Mouse (Mus musculus): ENCODE measurements around the gene 4930404N11Rik.
A peak's percentile ranks its signal among the peaks of the same experiment; 100 is the strongest.

Gene 4930404N11Rik

GRCm38 (mm10) chr10:81328386-81328785 lies 37.2 kb downstream of the 4930404N11Rik start, which contains the start of gene Tbxa2r:
Gene Tbxa2r, plus strand, starts transcription at chr10:81328731.
- no peak for DNase-seq (ENCODE audit: low read depth)

DNA sequence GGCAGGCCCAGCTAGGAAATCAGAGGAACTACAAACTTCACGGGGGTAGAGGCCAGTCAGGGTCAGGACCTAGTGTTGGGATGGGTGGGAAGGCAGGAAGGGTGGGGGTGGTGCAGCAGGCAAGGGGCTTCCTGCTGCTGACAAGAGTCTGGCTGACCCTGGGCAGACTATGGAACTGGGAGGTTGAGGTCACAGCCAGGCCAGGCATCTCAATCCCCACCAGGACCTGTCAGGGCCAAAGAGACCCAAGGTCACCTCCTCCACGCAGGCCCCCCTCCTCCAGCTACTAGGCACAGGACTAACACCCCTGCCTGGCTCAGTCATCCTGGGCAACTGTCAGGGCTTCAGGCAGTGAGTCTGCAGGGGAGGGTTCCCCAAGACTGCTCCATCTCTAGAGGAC lies 37.7 kb downstream of the 4930404N11Rik start:
- DNase-seq (ENCODE audit: low read depth), result no peak

- no peak for DNase-seq (ENCODE audit: low read depth)
Measured at GRCm38 (mm10) chr10:81326858-81327257, 38.8 kb downstream of the 4930404N11Rik start.

GRCm38 (mm10) chr10:81325781-81326180 lies 39.8 kb downstream of the 4930404N11Rik start:
- DNase-seq (ENCODE audit: low read depth), result no peak

DNA sequence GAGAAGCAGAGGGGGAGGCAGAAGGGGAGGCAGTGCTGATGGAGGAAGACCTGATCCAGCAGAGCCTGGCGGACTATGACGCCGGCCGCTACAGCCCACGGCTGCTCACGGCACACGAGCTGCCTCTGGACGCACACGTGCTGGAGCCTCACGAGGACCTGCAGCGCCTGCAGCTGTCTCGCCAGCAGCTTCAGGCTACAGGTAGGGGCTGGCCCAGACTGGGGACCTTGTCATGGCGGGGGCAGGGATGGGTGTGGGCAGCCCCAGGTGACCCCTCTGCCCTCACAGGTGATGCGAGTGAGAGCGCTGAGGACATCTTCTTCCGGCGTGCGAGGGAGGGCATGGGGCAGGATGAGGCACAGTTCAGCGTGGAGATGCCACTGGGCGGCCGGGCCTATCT lies 40.4 kb downstream of the 4930404N11Rik start:
- no peak for DNase-seq (ENCODE audit: low read depth)

GRCm38 (mm10) chr10:81323791-81324530 lies 41.7 kb downstream of the 4930404N11Rik start:
- DNase-seq (ENCODE audit: low read depth), result no peak

DNA sequence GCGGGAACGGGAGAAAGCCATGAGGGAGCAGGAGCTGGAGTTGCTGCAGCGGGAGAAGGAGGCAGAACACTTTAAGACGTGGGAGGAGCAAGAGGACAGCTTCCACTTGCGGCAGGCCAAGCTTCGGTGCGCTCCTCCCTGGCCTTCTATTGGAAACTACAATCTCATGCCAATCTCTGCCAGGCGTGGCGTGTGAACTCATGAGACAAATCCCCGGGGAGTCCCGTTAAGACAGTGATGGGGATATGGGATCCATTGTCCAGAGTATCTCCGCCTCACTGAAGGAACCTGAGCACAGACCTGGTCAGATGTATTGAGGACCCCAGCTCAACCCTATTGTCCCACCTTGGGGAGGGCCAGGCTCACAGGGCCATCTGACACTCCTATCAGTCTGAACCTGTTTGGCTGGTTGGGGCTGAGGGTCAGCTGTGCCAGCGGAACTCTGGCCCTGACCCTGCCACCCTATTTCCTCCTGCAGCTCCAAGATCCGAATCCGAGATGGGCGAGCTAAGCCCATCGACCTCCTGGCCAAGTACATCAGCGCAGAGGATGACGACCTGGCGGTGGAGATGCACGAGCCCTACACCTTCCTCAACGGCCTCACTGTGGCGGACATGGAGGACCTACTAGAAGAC lies 42.4 kb downstream of the 4930404N11Rik start:
- no peak for DNase-seq (ENCODE audit: low read depth)

GRCm38 (mm10) chr10:81322444-81322843 lies 43.2 kb downstream of the 4930404N11Rik start:
- no peak for DNase-seq (ENCODE audit: low read depth)

DNA sequence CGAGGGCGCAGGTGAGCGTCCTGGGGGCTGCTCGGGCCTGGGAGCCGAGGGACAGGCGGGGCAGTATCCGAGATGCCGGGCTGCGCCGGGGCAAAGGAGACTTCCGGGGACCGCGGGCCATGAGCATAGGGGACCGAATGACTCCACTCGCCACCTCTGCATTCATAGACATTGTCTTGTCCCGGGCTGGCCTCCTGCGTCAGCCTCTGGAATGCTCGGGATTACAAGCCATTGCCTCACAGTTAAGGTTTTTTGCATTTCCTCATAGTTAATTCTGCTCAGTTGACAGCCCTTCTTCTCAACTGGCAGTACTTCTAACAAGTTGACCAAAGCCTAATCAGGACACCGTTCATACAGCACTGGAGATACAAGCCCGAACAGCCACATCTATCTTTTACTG lies 44.2 kb downstream of the 4930404N11Rik start:
- peak; percentile 50 for DNase-seq (ENCODE audit: low read depth)

- peak; percentile 100 for DNase-seq (ENCODE audit: low read depth)
Measured at GRCm38 (mm10) chr10:81320550-81321347, 44.9 kb downstream of the 4930404N11Rik start, which contains the start of gene Cactin. Gene Cactin, plus strand, starts transcription at chr10:81321103.

DNA sequence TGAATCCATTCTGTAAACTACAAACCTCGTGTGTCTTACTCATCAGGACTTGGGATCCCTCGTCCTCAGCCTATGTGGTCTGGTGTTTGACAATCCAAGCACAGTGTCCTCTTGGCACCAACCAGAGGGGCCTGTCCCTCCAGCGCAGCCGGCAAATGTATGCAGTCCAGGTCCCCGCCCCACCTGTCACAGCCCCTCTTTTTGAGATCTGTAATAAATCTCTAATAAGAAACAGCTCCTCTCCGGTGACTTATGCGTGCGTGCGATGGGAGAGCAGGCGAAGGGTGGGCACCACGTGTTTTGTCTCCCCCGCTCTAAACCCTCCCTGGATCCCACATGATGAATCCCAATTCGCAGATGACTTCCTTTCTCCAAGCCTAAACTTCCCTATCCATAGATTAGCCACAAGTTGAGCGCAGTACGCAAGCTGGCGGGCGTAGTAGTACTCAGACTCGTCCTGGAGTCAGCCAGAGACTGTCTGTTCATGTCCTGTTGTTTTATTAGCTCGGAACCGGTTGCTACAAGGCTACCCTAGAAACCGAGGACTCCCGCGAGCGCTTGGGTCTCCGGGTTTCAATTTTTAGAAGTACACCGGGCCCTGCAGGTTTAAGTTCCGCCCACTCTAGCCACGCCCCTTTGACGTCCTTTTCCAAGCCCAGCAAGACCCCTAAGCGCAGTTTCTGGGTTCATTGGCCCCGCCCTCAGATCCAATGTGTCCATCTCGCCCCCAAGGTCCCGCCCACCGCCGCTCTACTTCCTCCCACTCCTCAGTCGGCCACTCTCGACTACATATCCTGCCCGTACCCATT lies 45.7 kb downstream of the 4930404N11Rik start:
- DNase-seq (ENCODE audit: low read depth), result peak; percentile 100

DNA sequence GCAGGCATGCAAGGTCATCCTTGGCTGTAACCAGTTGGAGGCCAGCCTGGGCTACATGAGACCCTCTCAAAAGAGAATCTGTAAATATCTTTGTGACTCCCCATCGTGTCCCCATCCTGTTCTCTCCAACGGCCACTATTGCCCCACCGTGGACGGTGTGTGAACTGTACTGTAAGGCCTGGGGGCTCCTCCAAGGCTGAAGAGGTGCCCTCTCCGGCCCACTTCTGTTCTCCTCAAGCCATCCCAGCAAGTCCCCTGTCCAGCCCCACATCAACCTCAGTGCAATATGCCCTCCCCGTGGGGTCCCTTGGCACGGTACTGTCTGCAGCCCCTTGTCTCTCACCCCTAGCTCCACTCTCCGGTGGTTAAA lies 46.3 kb downstream of the 4930404N11Rik start:
- peak; percentile 60 for DNase-seq (ENCODE audit: low read depth)

DNA sequence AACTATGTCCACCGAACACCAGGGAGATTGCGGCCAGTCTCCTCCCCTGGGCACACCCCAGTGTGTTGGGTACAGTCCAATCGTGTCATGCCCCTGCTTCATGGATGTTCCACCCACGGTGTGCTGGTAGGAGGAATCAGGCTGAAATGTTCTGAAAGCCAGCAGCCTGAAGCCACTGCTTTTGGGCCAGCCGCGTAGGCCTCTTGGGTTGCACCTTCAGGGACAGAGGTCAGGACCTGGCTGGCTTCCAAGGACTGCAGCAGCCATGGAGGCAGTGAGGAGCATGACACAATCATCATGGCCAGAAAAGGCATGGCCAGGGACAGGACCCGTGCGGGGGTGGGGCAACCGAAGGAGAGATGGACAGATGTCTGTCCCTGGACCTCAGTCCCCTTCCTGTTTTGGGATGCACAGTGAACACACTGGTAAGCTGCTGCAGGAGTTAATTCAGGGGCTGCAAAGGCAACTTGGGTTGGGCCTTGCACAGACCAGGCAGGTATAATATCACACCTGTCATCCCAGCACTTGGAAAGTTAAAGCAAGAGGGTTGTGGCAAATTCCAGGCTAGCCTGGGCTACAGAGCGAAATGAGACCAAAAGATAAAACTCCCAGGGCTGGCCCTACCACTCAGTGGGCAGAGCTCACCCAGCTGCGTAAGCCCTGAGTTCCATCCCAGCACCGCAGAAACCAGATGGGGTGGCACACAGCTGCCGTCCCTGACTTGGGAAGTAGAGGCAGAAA lies 46.9 kb downstream of the 4930404N11Rik start:
- peak; percentile 68 for DNase-seq (ENCODE audit: low read depth)

DNA sequence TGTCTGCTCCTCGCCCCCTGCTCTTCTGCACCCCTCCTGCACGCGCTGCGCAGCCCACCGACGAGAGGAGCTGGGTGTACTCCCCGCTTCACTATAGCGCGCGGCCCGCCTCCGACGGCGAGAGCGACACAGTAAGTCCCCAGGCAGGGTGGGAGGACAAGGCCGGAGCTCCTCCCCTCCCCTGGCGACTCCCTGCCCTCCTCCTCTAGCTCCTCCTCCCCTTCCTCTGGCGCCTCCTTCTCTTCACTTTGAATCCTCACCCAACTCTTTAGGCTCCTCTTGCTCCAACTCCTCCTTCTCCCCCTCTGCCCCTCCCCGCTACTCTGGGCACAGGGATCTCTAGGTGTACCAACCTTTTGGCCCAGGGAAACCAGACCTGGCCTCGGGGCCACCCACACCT lies 48.3 kb downstream of the 4930404N11Rik start:
- DNase-seq (ENCODE audit: low read depth), result no peak

DNA sequence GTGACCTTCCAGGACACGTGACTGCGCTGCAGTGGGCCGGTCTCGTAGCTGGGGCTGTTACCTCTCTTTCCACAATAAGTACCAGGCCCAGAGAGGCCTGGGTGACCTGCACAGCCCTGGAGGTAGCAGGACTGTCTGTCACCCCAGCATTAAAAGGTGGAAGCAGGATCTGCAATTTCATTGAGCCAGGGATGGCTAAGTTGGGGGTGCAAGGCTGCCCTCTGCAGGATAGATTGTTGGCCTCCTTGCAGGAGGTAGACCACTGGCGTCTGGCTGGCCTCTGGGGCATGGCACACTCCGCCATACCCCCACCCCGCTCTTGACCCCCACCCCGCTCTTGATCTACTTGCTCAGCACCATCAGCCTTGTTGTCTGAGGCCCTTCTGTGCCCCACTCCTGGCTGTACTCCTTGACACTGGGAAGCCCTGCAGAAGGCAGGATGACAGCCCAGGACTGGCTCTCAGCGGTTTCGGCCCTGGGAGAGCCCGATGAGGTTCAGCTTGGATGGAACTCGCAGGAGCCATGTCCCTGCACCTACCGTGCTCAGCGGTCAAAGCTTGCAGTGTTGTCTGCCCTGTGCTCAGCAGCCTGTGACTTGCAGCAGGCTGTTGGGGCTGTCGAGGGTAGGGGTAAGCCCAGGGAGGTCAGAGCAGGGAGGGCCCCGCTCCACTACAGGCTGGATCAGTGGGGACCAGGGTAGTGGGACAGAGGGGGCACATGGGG lies 49.1 kb downstream of the 4930404N11Rik start:
- DNase-seq (ENCODE audit: low read depth), result peak; percentile 52

DNA sequence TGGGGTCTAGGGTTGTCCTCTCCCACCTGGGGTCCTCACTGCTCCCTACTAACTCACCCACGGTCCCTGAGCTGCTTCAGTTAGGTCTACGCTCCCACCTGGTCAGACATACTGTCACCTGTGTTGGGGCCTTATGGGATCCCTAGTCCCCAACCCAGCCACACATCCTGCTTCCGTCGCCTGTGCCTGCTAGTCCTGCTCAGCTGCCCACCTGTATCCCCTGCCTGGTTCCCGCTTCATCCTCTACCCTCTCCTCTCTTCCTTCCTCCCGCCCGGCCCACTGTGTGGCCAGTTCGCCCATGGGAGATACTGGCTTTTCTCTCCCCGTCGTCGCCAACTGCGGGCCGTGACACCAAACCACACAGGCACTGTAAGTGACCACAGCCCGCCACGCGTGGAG lies 50.0 kb downstream of the 4930404N11Rik start:
- no peak for DNase-seq (ENCODE audit: low read depth)

DNA sequence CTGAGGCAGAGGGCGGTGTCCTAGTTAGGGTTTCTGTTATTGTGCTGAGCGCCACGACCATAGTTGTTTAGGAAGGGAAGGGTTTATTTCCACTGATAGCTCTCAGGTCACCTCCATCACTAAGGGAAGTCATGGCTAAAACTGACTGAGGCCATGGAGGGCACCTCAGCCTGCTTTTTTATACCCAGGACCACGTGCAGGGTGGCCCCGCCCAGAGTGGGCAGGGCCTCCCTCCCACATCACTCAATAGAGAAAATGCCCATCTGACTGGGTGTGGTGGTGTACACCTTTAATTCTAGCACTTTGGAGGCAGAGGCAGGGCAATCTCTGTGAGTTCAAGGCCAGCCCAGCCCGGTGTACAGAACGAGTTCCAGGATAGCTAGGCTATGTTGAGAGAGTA lies 51.4 kb downstream of the 4930404N11Rik start:
- DNase-seq (ENCODE audit: low read depth), result no peak

GRCm38 (mm10) chr10:81313581-81313980 lies 52.0 kb downstream of the 4930404N11Rik start:
- DNase-seq (ENCODE audit: low read depth), result no peak
